Mouse (Mus musculus) liver, embryonic 16.5 days (tissue): ENCODE results near the gene Btbd1. TPM values are rescaled to one million over a fixed set of nuclear protein-coding genes. Genes with fewer than 3 reads are reported as not detected.

ENCODE experiments used
- ATAC-seq: fragments of 200-750 bp; cut with Nextera tagmentation; 2 replicates; pipeline ENCODE4 v1.8.0; 2017; ENCODE audit warnings: low read depth, mild to moderate bottlenecking, moderate number of reproducible peaks, moderate library complexity
- H3K27ac ChIP-seq: fragments of 300-500 bp; sonication (generic); 2 replicates; pipeline ENCODE4 v1.5.1; 2014; ENCODE audit warnings: mild to moderate bottlenecking, low read length
- H3K27me3 ChIP-seq: fragments of 300-500 bp; sonication (generic); 2 replicates; pipeline ENCODE4 v1.6.1; 2014; ENCODE audit warnings: low read depth, low read length, mixed read lengths; ENCODE audit not compliant: control insufficient read depth, insufficient read depth
- H3K36me3 ChIP-seq: fragments of 300-500 bp; sonication (generic); 2 replicates; pipeline ENCODE4 v1.6.1; 2014; ENCODE audit warnings: mild to moderate bottlenecking; ENCODE audit not compliant: control insufficient read depth, insufficient read depth
- H3K4me1 ChIP-seq: fragments of 300-500 bp; sonication (generic); 2 replicates; pipeline ENCODE4 v1.6.1; 2014; ENCODE audit warnings: low read depth, low read length, mixed read lengths; ENCODE audit not compliant: control insufficient read depth
- H3K4me2 ChIP-seq: fragments of 300-500 bp; sonication (generic); 2 replicates; pipeline ENCODE4 v1.6.1; 2014; ENCODE audit warnings: low read depth, low read length, mixed read lengths
- H3K4me3 ChIP-seq: fragments of 300-500 bp; sonication (generic); 2 replicates; pipeline ENCODE4 v1.5.1; 2014; ENCODE audit warnings: low read depth, mild to moderate bottlenecking, low read length
- H3K9ac ChIP-seq: fragments of 300-500 bp; sonication (generic); 2 replicates; pipeline ENCODE4 v1.6.1; 2014; ENCODE audit warnings: low read depth, low read length
- H3K9me3 ChIP-seq: fragments of 300-500 bp; sonication (generic); replicated peaks from 2 replicates; pipeline ENCODE4 v1.6.1; 2016; ENCODE audit warnings: low read length; ENCODE audit not compliant: control insufficient read depth
- WGBS: fragments of 180-500 bp; shearing (Covaris S2); extraction: QIAGEN DNeasy Blood & Tissue Kit; methylation state at CpG from one replicate; pipeline ENCODE4 v1.1.7; 2014; ENCODE audit not compliant: insufficient replicate concordance; 5-methylcytosine and 5-hydroxymethylcytosine counted together
- polyA plus RNA-seq: library from polyadenylated mRNA; unstranded; fragments of >200 nt; fragmentation: Nextera tagmentation; extraction: Ambion mirVana; gene quantifications from 2 replicates; pipeline ENCODE4 v1.2.1, GENCODE M21; 2015

The Btbd1 gene
- polyA plus RNA-seq, result 13.5 and 14.0 TPM in 2 replicates

GRCm38 (mm10) chr7:81829379-81829894, at the start of gene Btbd1:
TSS of gene Btbd1 (minus strand) at chr7:81829431.
- H3K27me3 ChIP-seq, result no peaks in the 10 kb centered on the region
- peak within 1 kb of the TSS; percentile 87 for H3K9ac ChIP-seq
- WGBS, result 2% methylated on average over 44 of the region's 58 CpGs
- H3K9me3 ChIP-seq, result no peaks in the 10 kb centered on the region
- no peaks in the 10 kb centered on the region for H3K36me3 ChIP-seq
- H3K4me3 ChIP-seq, result peak within 1 kb of the TSS; percentile 86
- peaks cover 21% of the 10 kb centered on the region for H3K4me1 ChIP-seq
- peak within 1 kb of the TSS; percentile 87 for H3K27ac ChIP-seq
- peak within 1 kb of the TSS; percentile 93 for H3K4me2 ChIP-seq
- ATAC-seq, result peak; percentile 94

GRCm38 (mm10) chr7:81875372-81875771, 46.1 kb upstream of the Btbd1 start:
- H3K4me2 ChIP-seq, result no peak overlapping the region
- WGBS, result 63% methylated on average over 9 of the region's 9 CpGs
- H3K9me3 ChIP-seq, result no peaks in the 10 kb centered on the region
- peaks cover 15% of the 10 kb centered on the region for H3K27me3 ChIP-seq
- H3K4me1 ChIP-seq, result no peaks in the 10 kb centered on the region
- H3K9ac ChIP-seq, result no peak overlapping the region
- no peak overlapping the region for H3K27ac ChIP-seq
- H3K36me3 ChIP-seq, result no peaks in the 10 kb centered on the region
- H3K4me3 ChIP-seq, result no peak overlapping the region
- ATAC-seq, result no peak

GRCm38 (mm10) chr7:81874636-81875035, 45.4 kb upstream of the Btbd1 start:
- no peak for ATAC-seq
- H3K27ac ChIP-seq, result no peak overlapping the region
- WGBS, result 54% methylated on average over 6 of the region's 6 CpGs
- H3K4me3 ChIP-seq, result no peak overlapping the region
- no peak overlapping the region for H3K4me2 ChIP-seq
- peaks cover 17% of the 10 kb centered on the region for H3K27me3 ChIP-seq
- no peaks in the 10 kb centered on the region for H3K36me3 ChIP-seq
- H3K9ac ChIP-seq, result no peak overlapping the region
- H3K9me3 ChIP-seq, result no peaks in the 10 kb centered on the region
- no peaks in the 10 kb centered on the region for H3K4me1 ChIP-seq

- Histone ChIP-seq H3K36me3 (no peaks in the 10 kb centered on the region), H3K9me3 (no peaks in the 10 kb centered on the region), H3K4me3 (no peak overlapping the region), H3K4me2 (no peak overlapping the region), H3K27ac (no peak overlapping the region), H3K4me1 (no peaks in the 10 kb centered on the region), H3K27me3 (peaks cover 20% of the 10 kb centered on the region), H3K9ac (no peak overlapping the region)
- 22% methylated on average over 1 of the region's 1 CpGs for WGBS
- no peak for ATAC-seq
Observed at GRCm38 (mm10) chr7:81873807-81874206, 44.6 kb upstream of the Btbd1 start.

GRCm38 (mm10) chr7:81872493-81873013, 43.3 kb upstream of the Btbd1 start:
- H3K27ac ChIP-seq, result no peak overlapping the region
- H3K27me3 ChIP-seq, result peaks cover 21% of the 10 kb centered on the region
- H3K4me2 ChIP-seq, result no peak overlapping the region

GRCm38 (mm10) chr7:81868158-81868557, 38.9 kb upstream of the Btbd1 start:
- Histone ChIP-seq H3K4me1 (no peaks in the 10 kb centered on the region; the same call in 1 of the 2 replicates), H3K27ac (no peak overlapping the region), H3K27me3 (peaks cover 34% of the 10 kb centered on the region), H3K36me3 (no peaks in the 10 kb centered on the region), H3K4me3 (no peak overlapping the region), H3K9me3 (no peaks in the 10 kb centered on the region), H3K9ac (no peak overlapping the region), H3K4me2 (no peak overlapping the region)
- whole genome bisulfite sequencing, result 33% methylated on average over 6 of the region's 6 CpGs
- ATAC-seq, result peak; percentile 47; the same call in 1 of the 2 replicates

More at GRCm38 (mm10) chr7:81872493-81873013, 43.3 kb upstream of the Btbd1 start:
- Histone ChIP-seq H3K9ac (no peak overlapping the region), H3K9me3 (no peaks in the 10 kb centered on the region), H3K4me3 (no peak overlapping the region), H3K4me1 (no peaks in the 10 kb centered on the region), H3K36me3 (no peaks in the 10 kb centered on the region)
- peak; percentile 64 for ATAC-seq
- 67% methylated on average over 13 of the region's 13 CpGs for WGBS

- Histone ChIP-seq H3K36me3 (no peaks in the 10 kb centered on the region), H3K4me3 (no peak overlapping the region), H3K27me3 (peaks cover 37% of the 10 kb centered on the region), H3K4me2 (no peak overlapping the region), H3K9me3 (no peaks in the 10 kb centered on the region), H3K4me1 (no peaks in the 10 kb centered on the region; the same call in 1 of the 2 replicates), H3K9ac (no peak overlapping the region), H3K27ac (no peak overlapping the region)
- WGBS, result 66% methylated on average over 9 of the region's 9 CpGs
- ATAC-seq, result no peak
Observed at GRCm38 (mm10) chr7:81867231-81867930, 38.1 kb upstream of the Btbd1 start.

- no peak for ATAC-seq
- Histone ChIP-seq H3K27ac (no peak overlapping the region), H3K4me1 (no peaks in the 10 kb centered on the region; the same call in none of the 2 replicates), H3K9me3 (no peaks in the 10 kb centered on the region), H3K4me3 (no peak overlapping the region), H3K27me3 (peaks cover 50% of the 10 kb centered on the region), H3K9ac (no peak overlapping the region), H3K36me3 (no peaks in the 10 kb centered on the region), H3K4me2 (no peak overlapping the region)
- WGBS, result 64% methylated on average over 6 of the region's 6 CpGs
Observed at GRCm38 (mm10) chr7:81865937-81866336, 36.7 kb upstream of the Btbd1 start.

GRCm38 (mm10) chr7:81864552-81864951, 35.3 kb upstream of the Btbd1 start:
- H3K4me3 ChIP-seq, result no peak overlapping the region
- no peak overlapping the region for H3K27ac ChIP-seq
- H3K27me3 ChIP-seq, result peaks cover 55% of the 10 kb centered on the region
- WGBS, result 61% methylated on average over 6 of the region's 6 CpGs
- no peaks in the 10 kb centered on the region for H3K9me3 ChIP-seq
- no peak overlapping the region for H3K4me2 ChIP-seq
- H3K9ac ChIP-seq, result no peak overlapping the region
- ATAC-seq, result no peak
- no peaks in the 10 kb centered on the region; the same call in none of the 2 replicates for H3K4me1 ChIP-seq
- no peaks in the 10 kb centered on the region for H3K36me3 ChIP-seq
